Mouse (Mus musculus): ENCODE measurements around the gene Hoxd4. TPM values are rescaled to one million over a fixed set of nuclear protein-coding genes. Genes with fewer than 3 reads are reported as not detected.

Hoxd4 gene
- polyA plus RNA-seq, 1 experiment = 0.63 TPM

DNA sequence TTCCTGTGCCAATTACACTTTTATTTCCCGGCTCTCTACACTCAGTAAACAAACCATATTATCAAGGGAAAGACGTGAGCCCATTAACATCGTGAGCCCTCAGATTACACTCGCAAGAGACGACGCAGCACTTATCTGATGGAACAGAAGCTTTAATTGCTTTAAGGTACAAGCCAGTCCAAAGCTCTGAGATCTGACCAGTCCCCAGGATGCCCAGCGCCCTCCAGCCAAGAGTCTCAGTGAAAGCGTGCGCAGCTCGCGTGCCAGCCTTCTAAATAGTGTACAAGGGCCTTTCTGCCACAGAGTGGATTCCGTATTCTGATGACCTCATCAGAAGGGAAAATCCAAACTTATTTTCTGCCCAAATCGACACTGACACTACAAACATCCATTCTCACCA, 50.2 kb downstream of the Hoxd4 start:
- no peak for DNase-seq
- WGBS = 6% methylated on average over 13 of the region's 13 CpGs
- H3K4me1 ChIP-seq (ENCODE audit: control insufficient read depth, insufficient read depth, low read length) = peaks cover 4% of the 10 kb centered on the region
- H3K4me3 ChIP-seq (replicated peaks; ENCODE audit: extremely low read depth, low read depth, low read length) = no peak overlapping the region
- TF ChIP-seq CTCF (IDR thresholded peaks at IDR 0.05; ENCODE audit: insufficient read depth, low read length) (no peak), POLR2A (IDR thresholded peaks at IDR 0.05; ENCODE audit: borderline replicate concordance, extremely low read depth, low read depth, low read length) (no peak)

DNA sequence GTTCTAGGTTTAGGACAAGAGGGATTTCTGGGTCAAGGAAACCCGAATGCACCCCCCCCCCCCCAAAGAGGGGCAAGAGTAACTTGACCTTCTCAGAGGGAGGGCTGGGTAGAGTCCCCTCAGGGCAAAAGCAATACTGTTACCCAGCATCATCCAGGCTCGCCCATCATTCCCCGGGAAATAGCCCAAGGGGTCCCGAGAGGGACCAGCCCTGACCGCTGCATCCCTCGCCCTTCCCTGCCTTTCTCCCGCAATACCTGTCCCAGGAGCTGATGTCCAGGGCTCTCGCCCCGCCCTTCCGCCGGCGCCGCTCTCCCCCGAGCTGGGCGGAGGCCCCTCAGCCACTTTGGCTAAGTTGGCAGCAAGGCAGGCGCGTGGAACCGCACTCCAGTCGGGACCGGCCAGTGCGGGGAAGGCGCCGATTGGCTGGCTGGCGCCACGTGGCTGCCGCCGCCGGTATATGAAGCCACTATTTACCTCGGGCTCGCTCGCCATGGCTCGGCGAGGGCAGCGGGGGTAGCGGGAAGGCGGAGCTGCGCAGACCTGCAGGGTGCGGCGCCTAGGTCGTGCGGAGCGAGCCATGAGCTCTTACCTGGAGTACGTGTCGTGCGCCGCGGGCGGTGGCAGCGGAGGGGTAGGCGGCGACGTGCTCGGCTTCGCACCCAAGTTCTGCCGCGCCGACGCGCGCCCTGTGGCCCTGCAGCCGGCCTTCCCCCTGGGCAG, 51.0 kb downstream of the Hoxd4 start, which contains the start of gene Hoxd1:
Gene Hoxd1 (plus strand): TSS at position 459 of the 723 bp plus-strand sequence.
- H3K4me1 ChIP-seq (ENCODE audit: control insufficient read depth, insufficient read depth, low read length) = peaks cover 4% of the 10 kb centered on the region
- DNase-seq = no peak
- 2% methylated on average over 50 of the region's 61 CpGs for WGBS
- no peak within 1 kb of the TSS for H3K4me3 ChIP-seq (replicated peaks; ENCODE audit: extremely low read depth, low read depth, low read length)
- TF ChIP-seq CTCF (IDR thresholded peaks at IDR 0.05; ENCODE audit: insufficient read depth, low read length) = no peak
- TF ChIP-seq POLR2A (IDR thresholded peaks at IDR 0.05; ENCODE audit: borderline replicate concordance, extremely low read depth, low read depth, low read length) = no peak

DNA sequence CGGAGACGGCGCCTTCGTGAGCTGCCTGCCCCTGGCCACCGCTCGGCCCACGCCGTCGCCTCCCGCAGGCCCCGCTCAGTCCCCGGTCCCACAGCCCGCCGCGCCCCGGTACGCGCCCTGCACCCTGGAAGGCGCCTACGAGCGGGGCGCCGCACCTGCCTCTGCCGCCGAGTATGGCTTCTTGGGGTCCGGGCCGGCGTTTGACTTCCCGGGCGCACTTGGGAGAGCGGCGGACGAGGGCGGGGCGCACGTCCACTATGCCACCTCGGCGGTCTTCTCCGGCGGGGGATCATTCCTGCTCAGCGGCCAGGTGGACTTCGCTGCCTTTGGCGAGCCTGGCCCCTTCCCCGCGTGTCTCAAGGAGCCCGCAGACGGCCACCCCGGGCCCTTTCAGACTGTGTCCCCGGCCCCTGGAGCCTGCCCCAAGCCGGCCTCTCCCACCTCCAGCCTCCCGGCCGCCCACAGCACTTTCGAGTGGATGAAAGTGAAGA, 51.6 kb downstream of the Hoxd4 start:
- Histone ChIP-seq H3K4me3 (replicated peaks; ENCODE audit: extremely low read depth, low read depth, low read length) (no peak overlapping the region), H3K4me1 (ENCODE audit: control insufficient read depth, insufficient read depth, low read length) (peaks cover 4% of the 10 kb centered on the region)
- DNase-seq = no peak
- 2% methylated on average over 53 of the region's 53 CpGs for WGBS
- TF ChIP-seq POLR2A (IDR thresholded peaks at IDR 0.05; ENCODE audit: borderline replicate concordance, extremely low read depth, low read depth, low read length) (no peak), CTCF (IDR thresholded peaks at IDR 0.05; ENCODE audit: insufficient read depth, low read length) (no peak)

DNA sequence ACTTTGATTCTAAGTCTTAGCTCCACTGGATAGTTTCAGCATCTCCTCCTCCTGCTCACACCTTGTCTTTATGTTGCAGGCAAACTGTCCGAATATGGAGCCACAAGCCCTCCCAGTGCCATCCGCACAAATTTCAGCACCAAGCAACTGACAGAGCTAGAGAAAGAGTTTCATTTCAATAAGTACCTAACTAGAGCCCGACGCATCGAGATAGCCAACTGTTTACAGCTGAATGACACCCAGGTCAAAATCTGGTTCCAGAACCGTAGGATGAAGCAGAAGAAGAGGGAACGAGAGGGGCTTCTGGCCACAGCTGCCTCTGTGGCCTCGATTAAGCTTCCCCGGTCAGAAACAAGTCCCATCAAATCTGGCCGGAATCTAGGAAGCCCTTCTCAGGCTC, 52.2 kb downstream of the Hoxd4 start:
- peaks cover 4% of the 10 kb centered on the region for H3K4me1 ChIP-seq (ENCODE audit: control insufficient read depth, insufficient read depth, low read length)
- WGBS = 50% methylated on average over 10 of the region's 10 CpGs
- no peak for DNase-seq
- no peak for TF ChIP-seq POLR2A (IDR thresholded peaks at IDR 0.05; ENCODE audit: borderline replicate concordance, extremely low read depth, low read depth, low read length)
- TF ChIP-seq CTCF (IDR thresholded peaks at IDR 0.05; ENCODE audit: insufficient read depth, low read length) = no peak
- H3K4me3 ChIP-seq (replicated peaks; ENCODE audit: extremely low read depth, low read depth, low read length) = no peak overlapping the region

DNA sequence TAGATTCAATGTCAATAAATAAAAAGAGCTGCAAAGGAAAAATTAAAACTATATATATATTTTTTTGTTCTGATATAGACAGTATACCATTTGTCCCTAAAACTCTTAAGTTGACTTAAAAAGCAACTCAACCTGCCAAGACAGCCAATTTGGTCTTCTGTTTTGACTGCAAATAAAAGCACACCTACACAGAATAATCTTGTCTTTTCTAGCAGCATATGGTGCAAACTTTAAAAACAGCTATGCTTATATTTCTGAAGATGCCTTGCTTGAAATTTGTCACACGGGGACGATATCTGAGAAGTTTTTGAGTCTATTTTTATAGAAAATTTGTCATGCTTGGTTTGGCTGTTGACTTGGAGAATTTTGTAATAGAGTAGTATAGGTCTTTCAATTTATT, 62.6 kb downstream of the Hoxd4 start:
- DNase-seq = no peak
- 79% methylated on average over 2 of the region's 2 CpGs for WGBS
- no peak overlapping the region for H3K4me3 ChIP-seq (replicated peaks; ENCODE audit: extremely low read depth, low read depth, low read length)
- TF ChIP-seq CTCF (IDR thresholded peaks at IDR 0.05; ENCODE audit: insufficient read depth, low read length) (no peak), POLR2A (IDR thresholded peaks at IDR 0.05; ENCODE audit: borderline replicate concordance, extremely low read depth, low read depth, low read length) (no peak)
- no peaks in the 10 kb centered on the region for H3K4me1 ChIP-seq (ENCODE audit: control insufficient read depth, insufficient read depth, low read length)

DNA sequence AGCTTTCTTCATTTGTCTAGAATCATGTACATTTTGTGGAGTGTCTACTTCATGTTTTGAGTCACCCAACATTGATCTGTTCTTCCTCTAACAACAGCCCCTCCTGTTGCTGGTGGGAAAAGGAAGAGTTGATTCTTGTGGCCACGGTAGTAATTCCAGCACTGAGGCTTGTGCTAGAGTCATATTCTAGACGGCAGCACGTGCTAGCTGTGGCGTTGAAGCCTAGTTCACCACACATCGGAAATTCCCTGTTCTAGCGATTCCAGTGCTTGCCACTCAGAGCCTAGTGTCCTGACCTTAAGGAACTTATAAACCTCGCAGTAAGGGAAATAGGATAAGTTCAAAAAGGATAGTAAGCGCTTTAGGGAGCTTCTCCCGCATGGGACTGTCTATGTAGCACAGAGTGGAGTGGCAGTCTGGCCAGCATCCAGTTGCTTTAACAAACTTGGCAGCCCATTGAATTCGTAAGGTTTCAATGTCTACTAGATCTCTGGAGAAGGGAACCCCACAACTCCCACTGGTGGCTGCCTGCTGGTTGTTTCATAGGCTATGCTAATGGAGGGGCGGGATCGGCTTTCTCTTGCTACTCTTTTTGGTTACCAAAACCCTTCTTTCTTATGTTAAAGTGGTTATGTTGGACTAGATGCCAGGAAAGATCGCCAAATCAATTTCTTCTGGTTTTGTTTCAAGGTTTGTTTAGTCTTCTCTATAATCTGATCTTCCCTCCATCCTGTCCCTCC, 66.0 kb downstream of the Hoxd4 start:
- H3K4me3 ChIP-seq (replicated peaks; ENCODE audit: extremely low read depth, low read depth, low read length) = no peak overlapping the region
- TF ChIP-seq CTCF (IDR thresholded peaks at IDR 0.05; ENCODE audit: insufficient read depth, low read length) = no peak
- TF ChIP-seq POLR2A (IDR thresholded peaks at IDR 0.05; ENCODE audit: borderline replicate concordance, extremely low read depth, low read depth, low read length) = no peak
- no peaks in the 10 kb centered on the region for H3K4me1 ChIP-seq (ENCODE audit: control insufficient read depth, insufficient read depth, low read length)
- WGBS = 68% methylated on average over 13 of the region's 13 CpGs
- DNase-seq = no peak

Other genes with a start within 250 kb of the Hoxd4 start
- gene Lnpk, start 132.5 kb upstream of the Hoxd4 start, polyA plus RNA-seq (2012; rRNA removed) = 5.5 and 6.2 TPM in 2 replicates
- not detected in 2 replicates for gene Evx2, start 52.4 kb upstream of the Hoxd4 start, polyA plus RNA-seq (2012; rRNA removed)
- gene Hoxd13, start 43.6 kb upstream of the Hoxd4 start, polyA plus RNA-seq (2012; rRNA removed) = 0.04 and 0.15 TPM in 2 replicates
- not detected in 2 replicates for gene Hoxd12, start 36.9 kb upstream of the Hoxd4 start, polyA plus RNA-seq (2012; rRNA removed)
- gene Hoxd11, start 32.4 kb upstream of the Hoxd4 start, polyA plus RNA-seq (2012; rRNA removed) = 0.24 TPM in 1 of 2 replicates, not detected in the other
- not detected in 2 replicates for gene Hoxd10, start 20.0 kb upstream of the Hoxd4 start, polyA plus RNA-seq (2012; rRNA removed)
- gene Hoxd9, start 14.2 kb upstream of the Hoxd4 start, polyA plus RNA-seq (2012; rRNA removed) = 0.43 and 0.75 TPM in 2 replicates
- 0.49 and 0.67 TPM in 2 replicates for gene Hoxd8, start 7.3 kb upstream of the Hoxd4 start, polyA plus RNA-seq (2012; rRNA removed)
- gene Hoxd3, start within 50 bp of the Hoxd4 start, polyA plus RNA-seq (2012; rRNA removed) = 0.09 TPM in 2 replicates
- gene Gm28230, start 14.8 kb downstream of the Hoxd4 start, polyA plus RNA-seq (2012; rRNA removed) = 0.14 and 0.18 TPM in 2 replicates
- gene Hoxd1, start 51.1 kb downstream of the Hoxd4 start, polyA plus RNA-seq (2012; rRNA removed) = not detected in 2 replicates
- gene Mtx2, start 113.9 kb downstream of the Hoxd4 start, polyA plus RNA-seq (2012; rRNA removed) = 31.3 and 37.6 TPM in 2 replicates